Mouse (Mus musculus): ENCODE measurements around the gene Mum1. TPM values are rescaled to one million over a fixed set of nuclear protein-coding genes. Genes with fewer than 3 reads are reported as not detected.

Gene Mum1
- polyA plus RNA-seq, 1 experiment from 2014 or later: 23.1 TPM

- Histone ChIP-seq H3K9me3 (ENCODE audit: control insufficient read depth, low read length) (no peaks in the 10 kb centered on the region), H3K27me3 (ENCODE audit: control insufficient read depth, insufficient read depth, low read length) (no peaks in the 10 kb centered on the region), H3K36me3 (ENCODE audit: control insufficient read depth, insufficient read depth, low read length) (no peaks in the 10 kb centered on the region), H3K9ac (ENCODE audit: low read length) (peak overlapping the region; percentile 85), H3K27ac (replicated peaks) (peak overlapping the region; percentile 87), H3K4me2 (replicated peaks; ENCODE audit: low read depth) (peak overlapping the region; percentile 70), H3K4me3 (ENCODE audit: low read depth, low read length) (peak overlapping the region; percentile 74), H3K4me1 (replicated peaks; ENCODE audit: control insufficient read depth, insufficient read depth) (peaks cover 8% of the 10 kb centered on the region; the same call in 1 of the 2 replicates)
- no peak for DNase-seq (ENCODE audit: low spot score)
- no peak for TF ChIP-seq EP300 (optimal IDR thresholded peaks at IDR 0.05)
- no peak for TF ChIP-seq CTCF (IDR thresholded peaks at IDR 0.05; ENCODE audit: low read depth)
- under 1% methylated on average over 18 of the region's 18 CpGs for WGBS
- no peak for ATAC-seq (ENCODE audit: low FRiP score, low TSS enrichment)
Measured at GRCm38 (mm10) chr10:80265149-80265486, 38.9 kb downstream of the Mum1 start.

- ATAC-seq (ENCODE audit: low FRiP score, low TSS enrichment): no peak
- no peak overlapping the region for H3K4me2 ChIP-seq (replicated peaks; ENCODE audit: low read depth)
- TF ChIP-seq EP300 (optimal IDR thresholded peaks at IDR 0.05) (no peak), CTCF (IDR thresholded peaks at IDR 0.05; ENCODE audit: low read depth) (no peak)
- no peaks in the 10 kb centered on the region for H3K27me3 ChIP-seq (ENCODE audit: control insufficient read depth, insufficient read depth, low read length)
- H3K36me3 ChIP-seq (ENCODE audit: control insufficient read depth, insufficient read depth, low read length): peaks cover 6% of the 10 kb centered on the region
- H3K4me1 ChIP-seq (replicated peaks; ENCODE audit: control insufficient read depth, insufficient read depth): peaks cover 11% of the 10 kb centered on the region; the same call in 1 of the 2 replicates
- no peak for DNase-seq (ENCODE audit: low spot score)
- H3K27ac ChIP-seq (replicated peaks): no peak overlapping the region
- no peak overlapping the region for H3K4me3 ChIP-seq (ENCODE audit: low read depth, low read length)
- 96% methylated on average over 2 of the region's 2 CpGs for WGBS
- H3K9ac ChIP-seq (ENCODE audit: low read length): 0 out of 2 replicates have a peak overlapping the region, but pooled peaks have one; percentile 35
- no peaks in the 10 kb centered on the region for H3K9me3 ChIP-seq (ENCODE audit: control insufficient read depth, low read length)
Measured at GRCm38 (mm10) chr10:80270099-80270498, 43.9 kb downstream of the Mum1 start.

DNA sequence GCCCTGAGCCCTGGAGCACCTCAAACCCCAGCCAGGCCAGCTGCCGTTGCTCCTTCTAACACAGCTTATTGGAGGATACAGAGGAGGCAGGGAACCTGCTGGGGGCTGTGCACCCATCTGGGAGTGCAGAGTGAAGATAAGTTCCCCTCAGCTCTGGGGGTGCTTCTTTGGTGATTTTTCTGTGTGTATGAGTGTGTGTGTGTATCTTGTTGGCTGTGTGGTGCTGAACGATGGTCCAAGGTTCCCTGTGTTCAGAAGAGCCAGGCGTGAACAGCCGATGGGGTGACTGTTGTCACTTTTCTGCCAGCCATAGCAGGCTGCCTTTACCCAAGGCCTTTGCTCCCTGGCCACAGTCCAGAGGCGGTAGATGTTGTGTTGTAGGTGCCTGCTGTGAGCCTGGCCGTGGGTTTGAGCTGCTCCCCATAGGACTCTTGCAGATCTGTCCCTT is 44.5 kb downstream of the Mum1 start:
- TF ChIP-seq CTCF (IDR thresholded peaks at IDR 0.05; ENCODE audit: low read depth) (no peak), EP300 (optimal IDR thresholded peaks at IDR 0.05) (no peak)
- peak overlapping the region; percentile 4; the same call in 1 of the 2 replicates for H3K27ac ChIP-seq (replicated peaks)
- H3K4me3 ChIP-seq (ENCODE audit: low read depth, low read length): no peak overlapping the region
- no peaks in the 10 kb centered on the region for H3K27me3 ChIP-seq (ENCODE audit: control insufficient read depth, insufficient read depth, low read length)
- H3K4me2 ChIP-seq (replicated peaks; ENCODE audit: low read depth): no peak overlapping the region
- no peaks in the 10 kb centered on the region for H3K9me3 ChIP-seq (ENCODE audit: control insufficient read depth, low read length)
- peaks cover 6% of the 10 kb centered on the region for H3K36me3 ChIP-seq (ENCODE audit: control insufficient read depth, insufficient read depth, low read length)
- no peak for ATAC-seq (ENCODE audit: low FRiP score, low TSS enrichment)
- DNase-seq (ENCODE audit: low spot score): peak; percentile 20
- 68% methylated on average over 6 of the region's 6 CpGs for WGBS
- H3K4me1 ChIP-seq (replicated peaks; ENCODE audit: control insufficient read depth, insufficient read depth): peaks cover 11% of the 10 kb centered on the region; the same call in 1 of the 2 replicates
- H3K9ac ChIP-seq (ENCODE audit: low read length): peak overlapping the region; percentile 35

GRCm38 (mm10) chr10:80271186-80271843 is 45.1 kb downstream of the Mum1 start:
- WGBS: 73% methylated on average over 5 of the region's 5 CpGs
- Histone ChIP-seq H3K36me3 (ENCODE audit: control insufficient read depth, insufficient read depth, low read length) (peaks cover 10% of the 10 kb centered on the region), H3K9ac (ENCODE audit: low read length) (peak overlapping the region; percentile 35; the same call in 1 of the 2 replicates), H3K4me3 (ENCODE audit: low read depth, low read length) (no peak overlapping the region), H3K4me2 (replicated peaks; ENCODE audit: low read depth) (no peak overlapping the region), H3K27me3 (ENCODE audit: control insufficient read depth, insufficient read depth, low read length) (no peaks in the 10 kb centered on the region), H3K4me1 (replicated peaks; ENCODE audit: control insufficient read depth, insufficient read depth) (peaks cover 10% of the 10 kb centered on the region; the same call in 1 of the 2 replicates), H3K9me3 (ENCODE audit: control insufficient read depth, low read length) (no peaks in the 10 kb centered on the region), H3K27ac (replicated peaks) (no peak overlapping the region; the same call in 1 of the 2 replicates)
- DNase-seq (ENCODE audit: low spot score) (no peak), ATAC-seq (ENCODE audit: low FRiP score, low TSS enrichment) (no peak)
- TF ChIP-seq EP300 (optimal IDR thresholded peaks at IDR 0.05) (no peak), CTCF (IDR thresholded peaks at IDR 0.05; ENCODE audit: low read depth) (no peak)

DNA sequence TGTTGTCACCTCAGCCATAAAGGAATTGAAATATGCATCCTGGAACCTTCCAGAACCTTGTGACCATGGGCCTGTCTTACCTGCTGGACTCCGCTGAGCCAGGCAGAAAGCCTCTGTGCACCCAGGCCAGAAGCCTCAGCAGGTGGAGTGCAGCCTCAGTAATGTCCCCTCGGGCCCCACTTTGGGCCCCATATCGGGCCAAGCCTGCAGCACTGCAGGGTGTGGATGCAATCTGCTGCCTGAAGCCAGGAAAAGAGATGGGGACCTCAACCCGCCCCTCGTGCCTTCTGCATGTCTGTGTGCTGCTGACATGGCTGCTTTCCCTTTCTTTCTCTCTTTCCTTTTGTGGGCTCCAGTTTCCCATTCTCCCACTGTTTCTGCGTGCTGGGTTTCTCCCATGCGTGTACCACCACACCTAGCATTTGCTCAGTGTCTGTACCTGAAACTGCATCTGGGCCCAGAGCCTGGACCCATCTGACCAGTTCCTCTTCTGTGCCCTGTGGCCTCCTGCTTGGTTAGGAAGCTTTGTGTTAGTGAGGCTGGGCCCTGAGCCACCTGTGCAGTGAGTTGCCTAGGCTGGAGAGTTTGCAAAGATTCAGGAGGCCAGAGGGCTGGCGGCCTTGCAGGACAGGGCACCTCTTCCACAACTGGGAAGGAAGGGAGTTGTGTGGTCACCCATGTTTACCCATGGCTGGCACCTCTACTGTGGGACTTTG is 45.8 kb downstream of the Mum1 start:
- no peak overlapping the region for H3K4me2 ChIP-seq (replicated peaks; ENCODE audit: low read depth)
- ATAC-seq (ENCODE audit: low FRiP score, low TSS enrichment): no peak
- no peaks in the 10 kb centered on the region for H3K27me3 ChIP-seq (ENCODE audit: control insufficient read depth, insufficient read depth, low read length)
- H3K4me3 ChIP-seq (ENCODE audit: low read depth, low read length): no peak overlapping the region
- H3K9me3 ChIP-seq (ENCODE audit: control insufficient read depth, low read length): no peaks in the 10 kb centered on the region
- H3K27ac ChIP-seq (replicated peaks): peak overlapping the region; percentile 56
- H3K9ac ChIP-seq (ENCODE audit: low read length): peak overlapping the region; percentile 23; the same call in 1 of the 2 replicates
- peaks cover 7% of the 10 kb centered on the region; the same call in 1 of the 2 replicates for H3K4me1 ChIP-seq (replicated peaks; ENCODE audit: control insufficient read depth, insufficient read depth)
- WGBS: 79% methylated on average over 8 of the region's 8 CpGs
- TF ChIP-seq EP300 (optimal IDR thresholded peaks at IDR 0.05): no peak
- no peak for TF ChIP-seq CTCF (IDR thresholded peaks at IDR 0.05; ENCODE audit: low read depth)
- no peak for DNase-seq (ENCODE audit: low spot score)
- H3K36me3 ChIP-seq (ENCODE audit: control insufficient read depth, insufficient read depth, low read length): peaks cover 13% of the 10 kb centered on the region
